Mouse (Mus musculus): Measurements from ENCODE around the gene Tcirg1.
A peak's percentile ranks its signal among the peaks of the same experiment; 100 is the strongest.

- TF ChIP-seq CTCF (IDR thresholded peaks at IDR 0.05; ENCODE audit: control insufficient read depth, insufficient read depth, low read length) (peak; percentile 81), POLR2A (IDR thresholded peaks at IDR 0.05; ENCODE audit: borderline replicate concordance, control insufficient read depth, low read depth, low read length) (no peak)
These were observed 39.8 kb upstream of the Tcirg1 start for GRCm38 (mm10) chr19:3946715-3947114.

All from bone marrow, adult 2 months (tissue).